Mouse (Mus musculus): ENCODE measurements around the gene Mroh3.

DNA sequence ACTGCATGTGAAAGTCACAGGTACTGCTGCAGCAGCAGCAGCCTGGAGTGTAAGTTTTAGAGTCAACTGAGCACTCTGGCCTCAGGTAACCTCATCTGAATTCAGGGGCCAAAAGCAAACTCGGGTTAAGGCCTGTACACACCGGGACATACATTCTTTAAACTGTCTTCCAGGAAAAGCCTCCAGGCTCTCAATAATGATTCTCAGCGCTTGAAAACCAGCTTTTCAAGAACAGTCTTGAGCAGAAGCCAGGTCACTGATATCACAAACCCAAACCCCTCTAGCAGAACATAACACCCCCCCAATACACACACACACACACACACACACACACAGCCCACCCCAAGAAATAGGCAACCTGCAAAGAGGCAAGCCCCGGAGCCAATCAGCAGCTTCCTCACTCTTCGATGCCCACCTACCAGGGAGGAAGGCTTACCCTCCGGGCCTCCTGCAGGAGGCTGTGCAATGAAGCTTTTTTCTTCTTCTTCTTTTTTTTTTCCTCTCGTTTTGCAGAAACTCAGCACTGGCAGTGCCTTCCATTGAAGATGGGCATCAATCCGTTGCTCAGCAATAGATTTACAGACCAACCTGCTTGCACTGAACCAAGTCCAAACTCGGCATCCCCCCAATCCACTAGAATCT lies 19.8 kb upstream of the Mroh3 start:
- TF ChIP-seq POLR2A (IDR thresholded peaks at IDR 0.05; ENCODE audit: control insufficient read depth, extremely low read depth, insufficient read depth, low read length, poor library complexity) (no peak), CTCF (IDR thresholded peaks at IDR 0.05; ENCODE audit: borderline replicate concordance, control insufficient read depth, extremely low read depth, insufficient read depth, low read length, poor library complexity) (no peak)

Measured in thymus, adult 2 months (tissue).